In the genomic region with DNA sequence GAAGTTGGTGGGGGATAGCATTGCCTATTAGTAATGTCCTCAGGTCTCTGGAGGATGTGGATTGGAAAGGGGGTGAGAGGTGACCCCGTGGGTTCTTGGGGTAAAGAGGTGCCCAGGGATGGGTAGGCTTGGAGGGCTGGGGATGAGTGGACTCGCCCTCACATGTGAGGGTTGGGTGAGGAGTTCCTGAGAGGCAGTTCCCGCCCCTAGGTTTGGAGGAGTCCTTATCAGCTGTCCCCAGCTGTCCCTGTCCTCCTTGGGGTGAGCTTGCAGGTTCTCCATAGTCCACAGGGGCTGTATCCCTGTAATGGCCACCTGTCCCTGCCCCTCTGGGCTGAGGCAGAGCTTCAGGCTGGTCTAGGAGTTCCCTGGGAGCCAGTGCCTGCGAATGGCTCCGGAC, we compare ENCODE assay signal across 8 mouse cellular contexts. TPM values are rescaled to one million over a fixed set of nuclear protein-coding genes. Genes with fewer than 3 reads are reported as not detected.
DNase-seq lines count a peak whose midpoint lies in the region; ATAC-seq and TF ChIP-seq lines count a peak whose summit lies in the region.

No protein-coding gene starts in this region.

- H3K4me1 ChIP-seq in lung, embryonic 16.5 days (replicated peaks; ENCODE audit: control insufficient read depth, insufficient read depth, low read length) = peaks cover 32% of the 10 kb centered on the region
- H3K4me1 ChIP-seq in liver, adult 2 months (ENCODE audit: control insufficient read depth, insufficient read depth, low read length) = peaks cover 36% of the 10 kb centered on the region
- peaks cover 17% of the 10 kb centered on the region for H3K4me1 ChIP-seq in stomach, embryonic 14.5 days (ENCODE audit: control insufficient read depth, insufficient read depth, low read length)

- ATAC-seq in lung, embryonic 16.5 days (ENCODE audit: low read depth) = no peak
- ATAC-seq in erythroblast, adult 5-6 weeks (replicated peaks; ENCODE audit: low FRiP score, poor library complexity, severe bottlenecking) = peak; percentile 78
- ATAC-seq in stomach, embryonic 14.5 days (ENCODE audit: insufficient number of reproducible peaks, insufficient read depth, low FRiP score, low read depth) = no peak; the same call in 1 of the 2 replicates

- H3K79me2 ChIP-seq in liver, adult 2 months (ENCODE audit: control insufficient read depth, insufficient read depth, low read length) = peaks cover 31% of the 10 kb centered on the region

- H3K9me3 ChIP-seq in lung, embryonic 16.5 days (ENCODE audit: control insufficient read depth, low read length) = no peaks in the 10 kb centered on the region
- H3K9me3 ChIP-seq in stomach, embryonic 14.5 days (ENCODE audit: control insufficient read depth, low read depth, low read length) = no peaks in the 10 kb centered on the region

- DNase-seq in lung, postnatal 4 days = no peak
- DNase-seq in liver, adult 2 months (ENCODE audit: extremely low read depth, low read depth, low spot score) = no peak
- no peak for DNase-seq in frontal cortex, postnatal 36 days (ENCODE audit: low spot score in 2 of 2)
- no peak for DNase-seq in frontal cortex, postnatal 10 days (ENCODE audit: low spot score in 2 of 2)
- no peak for DNase-seq in layer of hippocampus, postnatal 10 days (ENCODE audit: low spot score in 2 of 2)

- no peak overlapping the region; the same call in 1 of the 2 replicates for H3K27ac ChIP-seq in lung, embryonic 16.5 days (ENCODE audit: low read length)
- H3K27ac ChIP-seq in liver, adult 2 months (replicated peaks; ENCODE audit: insufficient read depth, low read depth, low read length) = peak overlapping the region; percentile 56
- no peak overlapping the region for H3K27ac ChIP-seq in stomach, embryonic 14.5 days (ENCODE audit: low read length)

- 69% methylated on average over 5 of the region's 5 CpGs for WGBS in lung, embryonic 16.5 days
- 43% methylated on average over 5 of the region's 5 CpGs for WGBS in liver, adult 2 months
- WGBS in stomach, embryonic 14.5 days = 82% methylated on average over 5 of the region's 5 CpGs

- peak overlapping the region; percentile 94 for H3K4me2 ChIP-seq in lung, embryonic 16.5 days (ENCODE audit: low read depth, low read length)
- H3K4me2 ChIP-seq in stomach, embryonic 14.5 days (replicated peaks; ENCODE audit: low read depth, low read length) = peak overlapping the region; percentile 88

- no peak for TF ChIP-seq POLR2A in liver, adult 2 months (IDR thresholded peaks at IDR 0.05; ENCODE audit: extremely low read depth, insufficient read depth, low read length)

- H3K4me3 ChIP-seq in lung, embryonic 16.5 days (ENCODE audit: low read length) = peak overlapping the region; percentile 84
- H3K4me3 ChIP-seq in liver, adult 2 months (ENCODE audit: insufficient read depth, low read depth, low read length) = no peak overlapping the region; the same call in 1 of the 2 replicates
- peak overlapping the region; percentile 89; the same call in 1 of the 2 replicates for H3K4me3 ChIP-seq in stomach, embryonic 14.5 days (ENCODE audit: low read depth, low read length)

- H3K36me3 ChIP-seq in lung, embryonic 16.5 days (ENCODE audit: control insufficient read depth, insufficient read depth, low read length) = peaks cover 22% of the 10 kb centered on the region
- peaks cover 3% of the 10 kb centered on the region; the same call in 1 of the 2 replicates for H3K36me3 ChIP-seq in liver, adult 2 months (ENCODE audit: control insufficient read depth, insufficient read depth, low read length)
- peaks cover 26% of the 10 kb centered on the region for H3K36me3 ChIP-seq in stomach, embryonic 14.5 days (ENCODE audit: control insufficient read depth, insufficient read depth, low read length)

- peak overlapping the region; percentile 97 for H3K9ac ChIP-seq in lung, embryonic 16.5 days (ENCODE audit: low read length)
- H3K9ac ChIP-seq in liver, adult 2 months (ENCODE audit: low read depth, low read length) = peak overlapping the region; percentile 44
- no peak overlapping the region for H3K9ac ChIP-seq in stomach, embryonic 14.5 days (replicated peaks; ENCODE audit: low read depth, low read length)

- TF ChIP-seq CTCF in liver, adult 2 months (IDR thresholded peaks at IDR 0.05; ENCODE audit: low read depth, low read length) = no peak

- H3K27me3 ChIP-seq in lung, embryonic 16.5 days (ENCODE audit: control insufficient read depth, insufficient read depth, low read depth, low read length) = no peaks in the 10 kb centered on the region
- H3K27me3 ChIP-seq in liver, adult 2 months (ENCODE audit: control insufficient read depth, insufficient read depth, low read length) = no peaks in the 10 kb centered on the region
- no peaks in the 10 kb centered on the region for H3K27me3 ChIP-seq in stomach, embryonic 14.5 days (ENCODE audit: control insufficient read depth, insufficient read depth, low read length)

RNA-seq across cellular contexts. Expression of gene Bsg, which starts 1.7 kb away (rescaled TPM):
- polyA plus RNA-seq in lung, embryonic 16.5 days (2015; fragmentation: Nextera tagmentation; extraction: Ambion mirVana) = 1,174 and 1,330 TPM in 2 replicates
- total RNA-seq in erythroblast, adult 5-6 weeks (2015; ENCODE audit: low replicate concordance) = 913 and 945 TPM in 2 replicates
- 805 and 888 TPM in 2 replicates for total RNA-seq in erythroblast, adult 5-6 weeks (2017; ENCODE audit: low replicate concordance)
- total RNA-seq in liver, adult 2 months (2014; rRNA removed) = 652 and 839 TPM in 2 replicates
- polyA plus RNA-seq in liver, adult 2 months (2012; rRNA removed) = 523 and 643 TPM in 2 replicates
- polyA plus RNA-seq in stomach, embryonic 14.5 days (2014; fragmentation: Nextera tagmentation; extraction: Ambion mirVana) = 871 and 937 TPM in 2 replicates
- 100 to 1,000 TPM; 692 to 694 TPM for total RNA-seq in layer of hippocampus, postnatal 10 days (2021)

RNA-seq across cellular contexts. Expression of gene Hcn2, which starts 10.5 kb away (rescaled TPM):
- not detected in 2 replicates for polyA plus RNA-seq in lung, embryonic 16.5 days (2015; fragmentation: Nextera tagmentation; extraction: Ambion mirVana)
- total RNA-seq in erythroblast, adult 5-6 weeks (2015; ENCODE audit: low replicate concordance) = not detected in 2 replicates
- total RNA-seq in erythroblast, adult 5-6 weeks (2017; ENCODE audit: low replicate concordance) = not detected in 2 replicates
- total RNA-seq in liver, adult 2 months (2014; rRNA removed) = 0.09 and 0.13 TPM in 2 replicates
- polyA plus RNA-seq in liver, adult 2 months (2012; rRNA removed) = 0.45 and 0.67 TPM in 2 replicates
- 0.10 and 0.25 TPM in 2 replicates for polyA plus RNA-seq in stomach, embryonic 14.5 days (2014; fragmentation: Nextera tagmentation; extraction: Ambion mirVana)
- total RNA-seq in layer of hippocampus, postnatal 10 days (2021) = 10 to 100 TPM; 82.8 to 84.2 TPM

RNA-seq across cellular contexts. Expression of gene Gzmm, which starts 17.1 kb away (rescaled TPM):
- polyA plus RNA-seq in lung, embryonic 16.5 days (2015; fragmentation: Nextera tagmentation; extraction: Ambion mirVana) = 0.62 and 0.98 TPM in 2 replicates
- total RNA-seq in erythroblast, adult 5-6 weeks (2015; ENCODE audit: low replicate concordance) = not detected in 2 replicates
- 1.7 TPM in 1 of 2 replicates, not detected in the other for total RNA-seq in erythroblast, adult 5-6 weeks (2017; ENCODE audit: low replicate concordance)
- 0.09 and 0.34 TPM in 2 replicates for total RNA-seq in liver, adult 2 months (2014; rRNA removed)
- polyA plus RNA-seq in liver, adult 2 months (2012; rRNA removed) = 0.09 and 0.37 TPM in 2 replicates
- polyA plus RNA-seq in stomach, embryonic 14.5 days (2014; fragmentation: Nextera tagmentation; extraction: Ambion mirVana) = 1.0 and 1.6 TPM in 2 replicates
- 1 to 10 TPM; 1.6 to 1.8 TPM for total RNA-seq in layer of hippocampus, postnatal 10 days (2021)

RNA-seq across cellular contexts. Expression of gene Cdc34, which starts 24.0 kb away (rescaled TPM):
- 64.0 and 68.9 TPM in 2 replicates for polyA plus RNA-seq in lung, embryonic 16.5 days (2015; fragmentation: Nextera tagmentation; extraction: Ambion mirVana)
- 20.5 and 25.9 TPM in 2 replicates for total RNA-seq in erythroblast, adult 5-6 weeks (2015; ENCODE audit: low replicate concordance)
- total RNA-seq in erythroblast, adult 5-6 weeks (2017; ENCODE audit: low replicate concordance) = 36.7 and 46.1 TPM in 2 replicates
- total RNA-seq in liver, adult 2 months (2014; rRNA removed) = 82.1 and 91.1 TPM in 2 replicates
- polyA plus RNA-seq in liver, adult 2 months (2012; rRNA removed) = 215 and 222 TPM in 2 replicates
- 88.7 and 93.6 TPM in 2 replicates for polyA plus RNA-seq in stomach, embryonic 14.5 days (2014; fragmentation: Nextera tagmentation; extraction: Ambion mirVana)
- total RNA-seq in layer of hippocampus, postnatal 10 days (2021) = 10 to 100 TPM; 54.8 to 56.2 TPM

RNA-seq across cellular contexts. Expression of gene Tpgs1, which starts 36.8 kb away (rescaled TPM):
- 57.5 and 58.3 TPM in 2 replicates for polyA plus RNA-seq in lung, embryonic 16.5 days (2015; fragmentation: Nextera tagmentation; extraction: Ambion mirVana)
- total RNA-seq in erythroblast, adult 5-6 weeks (2015; ENCODE audit: low replicate concordance) = 2.9 and 6.3 TPM in 2 replicates
- 0.56 and 0.68 TPM in 2 replicates for total RNA-seq in erythroblast, adult 5-6 weeks (2017; ENCODE audit: low replicate concordance)
- total RNA-seq in liver, adult 2 months (2014; rRNA removed) = 18.2 and 24.4 TPM in 2 replicates
- polyA plus RNA-seq in liver, adult 2 months (2012; rRNA removed) = 48.5 and 58.9 TPM in 2 replicates
- 64.5 and 64.8 TPM in 2 replicates for polyA plus RNA-seq in stomach, embryonic 14.5 days (2014; fragmentation: Nextera tagmentation; extraction: Ambion mirVana)
- 10 to 100 TPM; 68.5 to 80.9 TPM for total RNA-seq in layer of hippocampus, postnatal 10 days (2021)

Comparison
In these comparisons a context has a peak if more than half of its experiments do, and no peak if none do; other contexts are left out.
1. RNA of gene Hcn2, which starts 10.5 kb away (total RNA-seq): 82.8 to 84.2 TPM in layer of hippocampus, postnatal 10 days; 0.09 to 0.13 TPM in liver, adult 2 months and not detected in erythroblast, adult 5-6 weeks; every median in the first group is over 10 times any median in the second.